Mouse (Mus musculus): ENCODE data around the gene Hrasls5. TPM values are rescaled to one million over a fixed set of nuclear protein-coding genes. Genes with fewer than 3 reads are reported as not detected.

Hrasls5 gene
- polyA plus RNA-seq, 1 experiment: 0.23 TPM

- Histone ChIP-seq H3K4me3 (ENCODE audit: insufficient read depth, low read length) (no peak overlapping the region), H3K4me1 (ENCODE audit: control insufficient read depth, insufficient read depth, low read length) (no peaks in the 10 kb centered on the region), H3K27ac (ENCODE audit: insufficient read depth, low read length) (peak overlapping the region; percentile 20)
- TF ChIP-seq CTCF (IDR thresholded peaks at IDR 0.05; ENCODE audit: extremely low read depth, insufficient read depth, low read length): no peak
- TF ChIP-seq POLR2A (IDR thresholded peaks at IDR 0.05; ENCODE audit: extremely low read depth, insufficient read depth, low read length): no peak
These were observed 29.2 kb upstream of the Hrasls5 start for GRCm38 (mm10) chr19:7583101-7583500.

DNA sequence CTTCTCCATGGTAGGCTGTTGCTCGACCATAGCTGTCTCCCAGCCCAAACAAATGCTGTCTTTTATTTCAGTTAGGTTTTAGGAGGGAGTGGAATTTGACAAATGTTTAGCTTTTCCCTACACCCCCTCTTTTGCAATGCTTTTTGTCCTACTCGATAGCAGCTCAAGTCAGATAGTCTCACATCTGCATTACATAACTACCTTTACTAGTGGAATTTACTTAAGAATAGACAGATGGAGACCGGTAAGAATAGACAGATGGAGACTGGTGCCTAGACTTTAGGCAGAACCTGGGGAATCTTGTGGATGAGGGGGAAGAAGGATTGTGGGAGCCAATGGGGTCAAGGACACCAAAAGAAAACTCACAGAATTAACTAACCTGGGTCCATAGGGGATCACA lies 28.7 kb upstream of the Hrasls5 start:
- Histone ChIP-seq H3K27ac (ENCODE audit: insufficient read depth, low read length) (no peak overlapping the region), H3K4me1 (ENCODE audit: control insufficient read depth, insufficient read depth, low read length) (no peaks in the 10 kb centered on the region), H3K4me3 (ENCODE audit: insufficient read depth, low read length) (no peak overlapping the region)
- TF ChIP-seq CTCF (IDR thresholded peaks at IDR 0.05; ENCODE audit: extremely low read depth, insufficient read depth, low read length) (no peak), POLR2A (IDR thresholded peaks at IDR 0.05; ENCODE audit: extremely low read depth, insufficient read depth, low read length) (no peak)

- Histone ChIP-seq H3K4me1 (ENCODE audit: control insufficient read depth, insufficient read depth, low read length) (no peaks in the 10 kb centered on the region), H3K4me3 (ENCODE audit: insufficient read depth, low read length) (no peak overlapping the region), H3K27ac (ENCODE audit: insufficient read depth, low read length) (no peak overlapping the region)
- TF ChIP-seq CTCF (IDR thresholded peaks at IDR 0.05; ENCODE audit: extremely low read depth, insufficient read depth, low read length) (no peak), POLR2A (IDR thresholded peaks at IDR 0.05; ENCODE audit: extremely low read depth, insufficient read depth, low read length) (no peak)
These were observed 27.1 kb upstream of the Hrasls5 start for GRCm38 (mm10) chr19:7585279-7585678.

- TF ChIP-seq CTCF (IDR thresholded peaks at IDR 0.05; ENCODE audit: extremely low read depth, insufficient read depth, low read length): no peak
- no peak for TF ChIP-seq POLR2A (IDR thresholded peaks at IDR 0.05; ENCODE audit: extremely low read depth, insufficient read depth, low read length)
- no peaks in the 10 kb centered on the region for H3K4me1 ChIP-seq (ENCODE audit: control insufficient read depth, insufficient read depth, low read length)
- H3K27ac ChIP-seq (ENCODE audit: insufficient read depth, low read length): no peak overlapping the region
- H3K4me3 ChIP-seq (ENCODE audit: insufficient read depth, low read length): no peak overlapping the region
These were observed 26.6 kb upstream of the Hrasls5 start for GRCm38 (mm10) chr19:7585764-7586163.

DNA sequence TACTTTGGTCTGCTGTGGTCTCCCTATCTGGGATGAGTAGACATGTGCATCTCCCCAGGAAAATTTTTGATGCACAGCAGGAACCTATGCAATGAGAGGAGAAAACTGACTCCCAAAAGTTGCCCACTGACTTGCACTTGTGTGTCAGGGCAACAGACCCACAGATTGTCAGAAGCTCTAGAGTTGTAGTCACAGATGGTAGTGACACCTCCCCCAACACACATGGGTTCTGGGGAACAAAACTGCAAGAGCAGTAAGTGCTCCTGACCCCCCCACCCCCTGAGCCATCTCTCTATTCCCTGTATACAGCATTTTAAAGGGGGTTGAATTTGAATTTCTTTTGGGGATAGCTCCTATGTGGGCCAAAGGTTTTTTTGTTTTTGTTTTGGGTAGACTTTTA lies 21.5 kb upstream of the Hrasls5 start:
- no peak for TF ChIP-seq POLR2A (IDR thresholded peaks at IDR 0.05; ENCODE audit: extremely low read depth, insufficient read depth, low read length)
- no peaks in the 10 kb centered on the region for H3K4me1 ChIP-seq (ENCODE audit: control insufficient read depth, insufficient read depth, low read length)
- no peak overlapping the region for H3K4me3 ChIP-seq (ENCODE audit: insufficient read depth, low read length)
- no peak overlapping the region for H3K27ac ChIP-seq (ENCODE audit: insufficient read depth, low read length)

- no peaks in the 10 kb centered on the region for H3K4me1 ChIP-seq (ENCODE audit: control insufficient read depth, insufficient read depth, low read length)
- TF ChIP-seq POLR2A (IDR thresholded peaks at IDR 0.05; ENCODE audit: extremely low read depth, insufficient read depth, low read length) (no peak), CTCF (IDR thresholded peaks at IDR 0.05; ENCODE audit: extremely low read depth, insufficient read depth, low read length) (no peak)
- H3K27ac ChIP-seq (ENCODE audit: insufficient read depth, low read length): no peak overlapping the region
These were observed 20.3 kb upstream of the Hrasls5 start for GRCm38 (mm10) chr19:7592018-7592417.

DNA sequence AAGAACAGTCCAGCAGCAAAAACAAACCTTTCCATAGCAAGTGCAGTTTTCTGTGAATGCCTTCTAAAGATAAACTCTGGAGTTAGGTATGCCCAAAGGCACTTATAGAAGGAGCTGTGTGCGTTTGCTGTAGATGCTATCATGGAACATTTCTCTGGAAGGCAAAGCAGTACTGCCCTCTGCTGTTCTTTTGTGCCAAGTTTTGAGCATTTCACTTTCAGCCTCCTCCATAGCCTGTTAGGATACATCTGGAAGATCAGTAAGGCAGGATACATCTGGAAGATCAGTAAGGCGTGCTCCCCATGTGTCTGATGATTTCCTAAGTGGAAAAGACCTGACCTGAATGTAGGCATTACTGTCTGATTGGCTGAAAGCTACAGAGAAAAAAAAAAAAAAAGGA lies 16.8 kb upstream of the Hrasls5 start:
- no peak overlapping the region for H3K4me3 ChIP-seq (ENCODE audit: insufficient read depth, low read length)
- H3K27ac ChIP-seq (ENCODE audit: insufficient read depth, low read length): no peak overlapping the region
- H3K4me1 ChIP-seq (ENCODE audit: control insufficient read depth, insufficient read depth, low read length): no peaks in the 10 kb centered on the region
- TF ChIP-seq CTCF (IDR thresholded peaks at IDR 0.05; ENCODE audit: extremely low read depth, insufficient read depth, low read length) (peak; percentile 83), POLR2A (IDR thresholded peaks at IDR 0.05; ENCODE audit: extremely low read depth, insufficient read depth, low read length) (no peak)

More at GRCm38 (mm10) chr19:7592018-7592417, 20.3 kb upstream of the Hrasls5 start:
- no peak overlapping the region for H3K4me3 ChIP-seq (ENCODE audit: insufficient read depth, low read length)

DNA sequence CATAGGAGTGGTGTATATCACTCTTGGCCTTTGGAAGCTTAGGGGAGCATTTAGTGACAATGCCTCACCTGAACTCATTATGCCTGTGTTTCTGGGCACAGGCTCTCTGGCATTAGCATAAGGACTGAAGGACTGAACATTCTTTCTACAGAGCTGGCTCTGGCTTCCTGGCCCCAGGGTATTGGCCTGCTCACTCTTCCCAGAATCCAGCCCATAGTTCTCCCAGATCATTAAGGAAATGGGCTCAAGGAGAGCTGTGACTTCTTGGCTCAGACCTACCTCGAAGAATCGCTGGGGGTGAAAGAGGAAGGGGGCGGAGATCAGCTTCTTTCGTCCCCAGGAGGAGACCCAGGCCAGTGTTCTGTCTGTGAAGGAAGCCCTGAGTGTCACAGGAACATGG lies 13.9 kb upstream of the Hrasls5 start:
- TF ChIP-seq POLR2A (IDR thresholded peaks at IDR 0.05; ENCODE audit: extremely low read depth, insufficient read depth, low read length) (no peak), CTCF (IDR thresholded peaks at IDR 0.05; ENCODE audit: extremely low read depth, insufficient read depth, low read length) (no peak)
- H3K27ac ChIP-seq (ENCODE audit: insufficient read depth, low read length): no peak overlapping the region
- H3K4me3 ChIP-seq (ENCODE audit: insufficient read depth, low read length): no peak overlapping the region
- no peaks in the 10 kb centered on the region for H3K4me1 ChIP-seq (ENCODE audit: control insufficient read depth, insufficient read depth, low read length)

GRCm38 (mm10) chr19:7601551-7601950 lies 10.8 kb upstream of the Hrasls5 start:
- Histone ChIP-seq H3K4me3 (ENCODE audit: insufficient read depth, low read length) (no peak overlapping the region), H3K27ac (ENCODE audit: insufficient read depth, low read length) (no peak overlapping the region), H3K4me1 (ENCODE audit: control insufficient read depth, insufficient read depth, low read length) (no peaks in the 10 kb centered on the region)
- TF ChIP-seq POLR2A (IDR thresholded peaks at IDR 0.05; ENCODE audit: extremely low read depth, insufficient read depth, low read length): no peak
- no peak for TF ChIP-seq CTCF (IDR thresholded peaks at IDR 0.05; ENCODE audit: extremely low read depth, insufficient read depth, low read length)

DNA sequence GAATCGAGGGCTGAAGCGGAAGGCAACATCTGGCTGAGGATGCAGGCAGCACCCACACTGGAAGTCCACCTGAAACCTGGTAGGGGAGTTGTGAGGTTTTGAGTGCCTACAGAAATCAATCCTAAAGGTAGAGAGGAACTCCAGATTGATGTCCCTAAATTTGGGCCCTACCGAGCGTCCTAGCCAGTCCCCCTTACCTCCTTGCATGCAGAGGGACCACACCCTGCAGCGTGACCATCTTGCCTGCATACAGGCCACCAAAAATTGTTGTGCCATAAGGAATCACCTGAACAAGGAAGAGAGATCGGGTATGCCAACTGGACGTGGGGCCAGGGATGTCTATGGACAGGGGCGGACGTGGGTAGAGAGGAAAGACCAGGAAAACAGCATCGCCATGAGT lies 8.2 kb upstream of the Hrasls5 start:
- Histone ChIP-seq H3K4me3 (ENCODE audit: insufficient read depth, low read length) (no peak overlapping the region), H3K27ac (ENCODE audit: insufficient read depth, low read length) (no peak overlapping the region), H3K4me1 (ENCODE audit: control insufficient read depth, insufficient read depth, low read length) (no peaks in the 10 kb centered on the region)
- no peak for TF ChIP-seq POLR2A (IDR thresholded peaks at IDR 0.05; ENCODE audit: extremely low read depth, insufficient read depth, low read length)

GRCm38 (mm10) chr19:7605013-7605412 lies 7.3 kb upstream of the Hrasls5 start:
- no peak overlapping the region for H3K4me3 ChIP-seq (ENCODE audit: insufficient read depth, low read length)
- no peak overlapping the region for H3K27ac ChIP-seq (ENCODE audit: insufficient read depth, low read length)
- no peaks in the 10 kb centered on the region for H3K4me1 ChIP-seq (ENCODE audit: control insufficient read depth, insufficient read depth, low read length)
- TF ChIP-seq POLR2A (IDR thresholded peaks at IDR 0.05; ENCODE audit: extremely low read depth, insufficient read depth, low read length) (no peak), CTCF (IDR thresholded peaks at IDR 0.05; ENCODE audit: extremely low read depth, insufficient read depth, low read length) (no peak)

All from cortical plate, adult 2 months (tissue).